14 mouse cellular contexts compared by ENCODE assay signal in genomic region chr14:18240132-18240531, GRCm38 (mm10).
"Had no signal": no experiment of that assay in that cellular context is flagged by ENCODE, and none has a peak within 500 bp of the region (broad histone marks: within the 10 kb centered on the region; RNA-seq: fewer than 3 reads in every experiment).

No protein-coding gene starts in this region.

- H3K9ac ChIP-seq: liver, embryonic 14.5 days had no signal

- H3K36me3 ChIP-seq: limb, embryonic 12.5 days; midbrain, embryonic 13.5 days had no signal

- H3K4me1 ChIP-seq: limb, embryonic 12.5 days had no signal

- H3K27ac ChIP-seq: limb, embryonic 12.5 days; liver, embryonic 14.5 days had no signal

- ATAC-seq: lung, postnatal 0 days had no signal

- DNase-seq: kidney, adult 2 months; kidney, postnatal 36 days; layer of hippocampus, adult 9-11 months; lung, adult 2 months; lung, postnatal 36 days; retina, postnatal 1 day; right cerebral cortex, postnatal 4 days; spleen, adult 18-20 months; thymus, adult 18-20 months; thymus, postnatal 14 days had no signal

- H3K27me3 ChIP-seq: limb, embryonic 12.5 days; midbrain, embryonic 13.5 days had no signal

- H3K9me3 ChIP-seq: limb, embryonic 12.5 days; midbrain, embryonic 13.5 days had no signal
